10 mouse cellular contexts compared by ENCODE assay signal in the genomic region with DNA sequence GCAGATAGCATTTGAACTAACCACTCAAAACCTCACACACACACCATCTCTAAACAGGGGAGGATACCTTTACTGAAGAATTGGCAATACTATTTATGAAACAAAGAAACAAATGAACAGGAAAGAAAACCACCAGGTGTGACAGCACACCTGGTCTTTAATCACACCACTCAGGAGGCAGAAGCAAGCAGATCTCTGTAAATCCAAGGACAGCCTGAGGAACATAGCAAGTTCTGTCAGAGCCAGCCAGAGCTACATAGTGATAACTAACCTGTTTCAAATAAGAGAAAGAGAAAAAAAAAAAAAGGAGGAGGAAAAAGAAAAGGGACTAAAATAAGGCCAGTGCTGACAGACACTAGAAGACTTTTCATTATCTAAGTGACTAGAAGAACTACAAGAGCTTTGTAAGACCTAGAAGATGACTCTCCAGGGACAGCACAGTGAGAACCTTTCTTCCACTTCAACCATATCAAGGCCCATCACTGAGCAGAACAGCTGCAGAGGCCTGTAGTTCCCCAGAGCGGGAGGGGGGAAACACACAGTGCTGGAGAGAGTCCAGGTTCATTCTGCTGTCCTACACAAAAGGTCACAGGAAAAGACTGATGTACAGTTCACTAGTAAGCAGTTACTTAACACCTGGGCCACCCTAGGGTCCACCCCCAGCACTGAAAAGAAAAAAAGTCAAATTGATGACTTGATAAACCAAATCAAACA. TPM values are rescaled to one million over a fixed set of nuclear protein-coding genes. Genes with fewer than 3 reads are reported as not detected.
DNase-seq lines count a peak whose midpoint lies in the region; ATAC-seq and TF ChIP-seq lines count a peak whose summit lies in the region.
"Had no signal": no experiment of that assay in that cellular context is flagged by ENCODE, and none has a peak within 500 bp of the region (broad histone marks: within the 10 kb centered on the region; RNA-seq: fewer than 3 reads in every experiment).

No protein-coding gene starts in this region.

- H3K27ac ChIP-seq in spleen, adult 2 months (ENCODE audit: insufficient read depth, low read length) = peak overlapping the region; percentile 54
- H3K27ac ChIP-seq in heart, embryonic 15.5 days = peak overlapping the region; percentile 61
- H3K27ac ChIP-seq in forebrain, embryonic 15.5 days (replicated peaks) = no peak overlapping the region
- H3K27ac ChIP-seq: liver, embryonic 13.5 days; midbrain, embryonic 10.5 days had no signal

- intact Hi-C loops in gastrocnemius, postnatal 36 days (cut with DNase I) = no loop called here

- H3K9ac ChIP-seq in heart, embryonic 15.5 days = no peak overlapping the region
- H3K9ac ChIP-seq in forebrain, embryonic 15.5 days (replicated peaks) = no peak overlapping the region

- H3K4me1 ChIP-seq in spleen, adult 2 months (ENCODE audit: control insufficient read depth, insufficient read depth, insufficient read length) = peaks cover 38% of the 10 kb centered on the region
- H3K4me1 ChIP-seq in heart, embryonic 15.5 days (replicated peaks) = peaks cover 47% of the 10 kb centered on the region
- H3K4me1 ChIP-seq in forebrain, embryonic 15.5 days = peaks cover 20% of the 10 kb centered on the region

- H3K27me3 ChIP-seq in spleen, adult 2 months (ENCODE audit: control insufficient read depth, insufficient read depth, low read length) = no peaks in the 10 kb centered on the region
- no peaks in the 10 kb centered on the region for H3K27me3 ChIP-seq in heart, embryonic 15.5 days
- no peaks in the 10 kb centered on the region for H3K27me3 ChIP-seq in forebrain, embryonic 15.5 days
- H3K27me3 ChIP-seq: liver, embryonic 13.5 days had no signal

- no peak for TF ChIP-seq CTCF in spleen, adult 2 months (IDR thresholded peaks at IDR 0.05; ENCODE audit: extremely low read depth, insufficient read depth, insufficient read length, insufficient replicate concordance)

- WGBS in spleen, adult 2 months = 3% methylated on average over 1 of the region's 1 CpGs
- 29% methylated on average over 1 of the region's 1 CpGs for WGBS in heart, embryonic 15.5 days
- 76% methylated on average over 1 of the region's 1 CpGs for WGBS in forebrain, embryonic 15.5 days

- DNase-seq in gastrocnemius, adult 18-20 months (ENCODE audit: low spot score) = peak; percentile 25
- no peak for DNase-seq in gastrocnemius, postnatal 36 days
- DNase-seq in spleen, adult 2 months (ENCODE audit: low read depth in 1 of 2, low spot score in 2 of 2) = peak in 1 of 2 experiments; percentile 48
- DNase-seq in spleen, adult 12 weeks (ENCODE audit: low spot score) = no peak
- peak; percentile 51 for DNase-seq in thymus, postnatal 14 days
- no peak for DNase-seq in layer of hippocampus, postnatal 36 days
- DNase-seq: liver, embryonic 13.5 days had no signal

- ATAC-seq in heart, embryonic 15.5 days (replicated peaks; ENCODE audit: insufficient number of reproducible peaks, insufficient read depth, low FRiP score, low read depth) = peak; percentile 80
- ATAC-seq in forebrain, embryonic 15.5 days (replicated peaks) = no peak

- H3K36me3 ChIP-seq in spleen, adult 2 months (ENCODE audit: control insufficient read depth, insufficient read depth, low read length) = no peaks in the 10 kb centered on the region
- no peaks in the 10 kb centered on the region for H3K36me3 ChIP-seq in heart, embryonic 15.5 days
- no peaks in the 10 kb centered on the region for H3K36me3 ChIP-seq in forebrain, embryonic 15.5 days
- H3K36me3 ChIP-seq: liver, embryonic 13.5 days had no signal

- no peak overlapping the region for H3K4me3 ChIP-seq in spleen, adult 2 months (ENCODE audit: extremely low read depth, insufficient read depth, insufficient read length)
- no peak overlapping the region for H3K4me3 ChIP-seq in heart, embryonic 15.5 days
- H3K4me3 ChIP-seq in forebrain, embryonic 15.5 days = no peak overlapping the region
- H3K4me3 ChIP-seq: liver, embryonic 13.5 days; midbrain, embryonic 10.5 days had no signal

- no peaks in the 10 kb centered on the region for H3K9me3 ChIP-seq in heart, embryonic 15.5 days (replicated peaks)
- no peaks in the 10 kb centered on the region for H3K9me3 ChIP-seq in forebrain, embryonic 15.5 days
- H3K9me3 ChIP-seq: liver, embryonic 13.5 days; midbrain, embryonic 10.5 days had no signal

- no peak overlapping the region for H3K4me2 ChIP-seq in heart, embryonic 15.5 days
- H3K4me2 ChIP-seq in forebrain, embryonic 15.5 days (replicated peaks) = no peak overlapping the region
- H3K4me2 ChIP-seq: liver, embryonic 13.5 days had no signal

- TF ChIP-seq POLR2A in spleen, adult 2 months (IDR thresholded peaks at IDR 0.05; ENCODE audit: low read depth, low read length) = no peak

RNA-seq across cellular contexts. Expression of a gene that starts 9.2 kb away (rescaled TPM):
- total RNA-seq in gastrocnemius, adult 18-20 months (2021) = 10 to 100 TPM; 14.2 to 17.1 TPM
- total RNA-seq in gastrocnemius, postnatal 36 days (2021) = 10 to 100 TPM; 13.8 to 16.3 TPM
- polyA plus RNA-seq in spleen, adult 2 months (2012; rRNA removed) = 55.8 and 58.5 TPM in 2 replicates
- 53.2 and 66.5 TPM in 2 replicates for polyA plus RNA-seq in heart, embryonic 15.5 days (2015; fragmentation: Nextera tagmentation; extraction: Ambion mirVana)
- 100 to 1,000 TPM; 141 to 144 TPM for total RNA-seq in layer of hippocampus, postnatal 36 days (2021)
- 188 and 196 TPM in 2 replicates for polyA plus RNA-seq in forebrain, embryonic 15.5 days (2015; fragmentation: Nextera tagmentation; extraction: Ambion mirVana)

Comparison
In these comparisons a context has a peak if more than half of its experiments do, and no peak if none do; other contexts are left out.
1. DNase-seq: peak in gastrocnemius, adult 18-20 months (single experiment) and thymus, postnatal 14 days (single experiment); none in gastrocnemius, postnatal 36 days (0 of 2), spleen, adult 12 weeks (single experiment) and layer of hippocampus, postnatal 36 days (0 of 2).
2. RNA of a gene that starts 9.2 kb away (total RNA-seq): 141 to 144 TPM in layer of hippocampus, postnatal 36 days; 14.2 to 17.1 TPM in gastrocnemius, adult 18-20 months and 13.8 to 16.3 TPM in gastrocnemius, postnatal 36 days; every median in the first group is over 4 times any median in the second.